Mouse (Mus musculus): ENCODE data around the gene Lnp1. TPM values are rescaled to one million over a fixed set of nuclear protein-coding genes. Genes with fewer than 3 reads are reported as not detected.
A peak's percentile ranks its signal among the peaks of the same experiment; 100 is the strongest.

The Lnp1 gene
- polyA plus RNA-seq, 1 experiment from 2014 or later = 0.53 TPM

- Histone ChIP-seq H3K9me3 (replicated peaks; ENCODE audit: control insufficient read depth, low read length) (no peaks in the 10 kb centered on the region), H3K4me1 (ENCODE audit: control insufficient read depth, insufficient read depth, low read length) (peaks cover 2% of the 10 kb centered on the region; the same call in 1 of the 2 replicates), H3K27ac (ENCODE audit: low read length) (no peak overlapping the region), H3K27me3 (ENCODE audit: control insufficient read depth, insufficient read depth, low read length) (no peaks in the 10 kb centered on the region), H3K4me3 (ENCODE audit: low read length) (no peak overlapping the region), H3K9ac (ENCODE audit: low read length) (no peak overlapping the region), H3K36me3 (ENCODE audit: control insufficient read depth, insufficient read depth) (no peaks in the 10 kb centered on the region), H3K4me2 (ENCODE audit: low read depth, low read length) (no peak overlapping the region)
- 82% methylated on average over 5 of the region's 5 CpGs for WGBS
- ATAC-seq (replicated peaks; ENCODE audit: extremely low read depth, insufficient read depth, low FRiP score) = no peak
Measured at GRCm38 (mm10) chr16:56891583-56891982, 36.3 kb downstream of the Lnp1 start.

- 0 out of 2 replicates have a peak overlapping the region, but pooled peaks have one; percentile 25 for H3K9ac ChIP-seq (ENCODE audit: low read length)
- H3K4me3 ChIP-seq (ENCODE audit: low read length) = peak overlapping the region; percentile 71
- ATAC-seq (replicated peaks; ENCODE audit: extremely low read depth, insufficient read depth, low FRiP score) = no peak
- H3K4me2 ChIP-seq (ENCODE audit: low read depth, low read length) = peak overlapping the region; percentile 92
- WGBS = 26% methylated on average over 9 of the region's 9 CpGs
- H3K36me3 ChIP-seq (ENCODE audit: control insufficient read depth, insufficient read depth) = no peaks in the 10 kb centered on the region
- no peaks in the 10 kb centered on the region for H3K27me3 ChIP-seq (ENCODE audit: control insufficient read depth, insufficient read depth, low read length)
- no peak overlapping the region for H3K27ac ChIP-seq (ENCODE audit: low read length)
- H3K4me1 ChIP-seq (ENCODE audit: control insufficient read depth, insufficient read depth, low read length) = peaks cover 2% of the 10 kb centered on the region
- H3K9me3 ChIP-seq (replicated peaks; ENCODE audit: control insufficient read depth, low read length) = no peaks in the 10 kb centered on the region
Measured at GRCm38 (mm10) chr16:56886616-56887116, 41.2 kb downstream of the Lnp1 start.

GRCm38 (mm10) chr16:56885824-56886615, 41.8 kb downstream of the Lnp1 start, which contains the start of gene Tmem45a:
Gene Tmem45a (minus strand): TSS chr16:56886166.
- peak; percentile 99 for ATAC-seq (replicated peaks; ENCODE audit: extremely low read depth, insufficient read depth, low FRiP score)
- Histone ChIP-seq H3K27ac (ENCODE audit: low read length) (peak within 1 kb of the TSS; percentile 49; the same call in 1 of the 2 replicates), H3K27me3 (ENCODE audit: control insufficient read depth, insufficient read depth, low read length) (no peaks in the 10 kb centered on the region), H3K4me1 (ENCODE audit: control insufficient read depth, insufficient read depth, low read length) (peaks cover 2% of the 10 kb centered on the region), H3K4me2 (ENCODE audit: low read depth, low read length) (peak within 1 kb of the TSS; percentile 92), H3K9ac (ENCODE audit: low read length) (peak within 1 kb of the TSS; percentile 70), H3K9me3 (replicated peaks; ENCODE audit: control insufficient read depth, low read length) (no peaks in the 10 kb centered on the region), H3K36me3 (ENCODE audit: control insufficient read depth, insufficient read depth) (no peaks in the 10 kb centered on the region), H3K4me3 (ENCODE audit: low read length) (peak within 1 kb of the TSS; percentile 71)
- 3% methylated on average over 25 of the region's 25 CpGs for WGBS

DNA sequence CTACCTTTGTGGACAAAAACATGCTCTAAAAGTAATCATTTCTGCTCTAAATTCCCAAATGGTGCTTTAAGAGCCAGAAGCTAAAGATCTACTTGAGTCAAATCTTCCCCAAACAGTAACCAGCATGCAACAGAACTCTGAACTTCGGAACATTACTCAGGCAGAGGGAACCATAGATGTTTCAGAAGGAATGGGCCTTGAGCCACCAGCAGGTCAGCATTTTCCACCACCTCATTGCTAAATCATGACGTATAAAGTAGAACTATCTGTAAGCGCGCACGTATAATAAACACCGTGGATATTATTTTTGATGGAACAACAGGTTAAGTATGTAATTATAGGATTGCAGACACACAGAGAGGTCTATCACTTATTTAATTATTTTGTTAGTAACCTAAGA, 43.0 kb downstream of the Lnp1 start:
- Histone ChIP-seq H3K9ac (ENCODE audit: low read length) (no peak overlapping the region), H3K4me2 (ENCODE audit: low read depth, low read length) (peak overlapping the region; percentile 23; the same call in 1 of the 2 replicates), H3K9me3 (replicated peaks; ENCODE audit: control insufficient read depth, low read length) (no peaks in the 10 kb centered on the region), H3K27ac (ENCODE audit: low read length) (no peak overlapping the region), H3K27me3 (ENCODE audit: control insufficient read depth, insufficient read depth, low read length) (no peaks in the 10 kb centered on the region), H3K4me1 (ENCODE audit: control insufficient read depth, insufficient read depth, low read length) (peaks cover 2% of the 10 kb centered on the region), H3K4me3 (ENCODE audit: low read length) (no peak overlapping the region; the same call in 1 of the 2 replicates), H3K36me3 (ENCODE audit: control insufficient read depth, insufficient read depth) (no peaks in the 10 kb centered on the region)
- WGBS = 77% methylated on average over 6 of the region's 6 CpGs
- ATAC-seq (replicated peaks; ENCODE audit: extremely low read depth, insufficient read depth, low FRiP score) = no peak

DNA sequence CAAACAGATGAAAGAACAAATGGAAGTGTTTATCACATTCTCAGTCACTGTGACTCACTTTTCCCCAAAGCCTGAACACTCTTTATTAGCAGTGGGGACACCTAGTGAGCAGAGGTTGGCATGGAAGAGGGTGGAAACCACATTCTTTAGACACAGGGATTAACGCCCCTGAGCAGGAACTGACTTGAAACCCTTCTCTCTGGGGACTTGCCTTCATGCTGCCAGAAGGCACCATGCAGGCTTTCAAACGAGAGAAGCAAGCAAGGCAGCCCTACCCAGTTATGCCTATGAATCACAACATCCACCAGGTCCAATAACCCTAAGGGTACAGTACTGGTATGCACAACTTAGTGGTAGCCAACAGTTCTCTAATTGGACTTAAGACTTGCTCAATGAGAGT, 54.5 kb downstream of the Lnp1 start:
- 20% methylated on average over 2 of the region's 2 CpGs for WGBS
- H3K36me3 ChIP-seq (ENCODE audit: control insufficient read depth, insufficient read depth) = no peaks in the 10 kb centered on the region
- H3K4me2 ChIP-seq (ENCODE audit: low read depth, low read length) = no peak overlapping the region
- no peak overlapping the region for H3K4me3 ChIP-seq (ENCODE audit: low read length)
- H3K27me3 ChIP-seq (ENCODE audit: control insufficient read depth, insufficient read depth, low read length) = no peaks in the 10 kb centered on the region
- no peaks in the 10 kb centered on the region for H3K4me1 ChIP-seq (ENCODE audit: control insufficient read depth, insufficient read depth, low read length)
- H3K9me3 ChIP-seq (replicated peaks; ENCODE audit: control insufficient read depth, low read length) = no peaks in the 10 kb centered on the region
- no peak for ATAC-seq (replicated peaks; ENCODE audit: extremely low read depth, insufficient read depth, low FRiP score)
- no peak overlapping the region for H3K27ac ChIP-seq (ENCODE audit: low read length)
- no peak overlapping the region for H3K9ac ChIP-seq (ENCODE audit: low read length)

DNA sequence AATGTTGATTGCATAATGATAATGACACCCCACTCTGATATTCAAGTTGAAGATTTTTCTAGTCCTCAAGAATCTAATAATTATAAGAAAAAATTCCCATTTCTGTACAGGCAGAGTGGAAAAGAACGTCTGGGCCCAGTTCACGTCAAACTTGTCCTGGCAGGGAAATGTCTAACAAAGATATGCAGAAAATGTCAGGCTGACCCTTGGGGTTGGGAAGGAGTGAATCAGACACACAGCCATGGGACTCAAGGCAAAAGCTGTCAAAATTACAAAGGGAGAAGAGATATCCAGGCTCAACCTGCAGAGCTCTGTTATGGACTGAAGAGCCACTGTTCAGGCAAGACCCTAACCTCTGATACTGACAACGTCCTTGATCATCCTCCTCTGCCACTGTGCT, 57.4 kb downstream of the Lnp1 start:
- WGBS = 53% methylated on average over 3 of the region's 3 CpGs
- Histone ChIP-seq H3K27ac (ENCODE audit: low read length) (no peak overlapping the region), H3K4me3 (ENCODE audit: low read length) (no peak overlapping the region), H3K9me3 (replicated peaks; ENCODE audit: control insufficient read depth, low read length) (no peaks in the 10 kb centered on the region), H3K4me2 (ENCODE audit: low read depth, low read length) (no peak overlapping the region), H3K4me1 (ENCODE audit: control insufficient read depth, insufficient read depth, low read length) (no peaks in the 10 kb centered on the region), H3K9ac (ENCODE audit: low read length) (no peak overlapping the region), H3K27me3 (ENCODE audit: control insufficient read depth, insufficient read depth, low read length) (no peaks in the 10 kb centered on the region), H3K36me3 (ENCODE audit: control insufficient read depth, insufficient read depth) (no peaks in the 10 kb centered on the region)
- ATAC-seq (replicated peaks; ENCODE audit: extremely low read depth, insufficient read depth, low FRiP score) = no peak

DNA sequence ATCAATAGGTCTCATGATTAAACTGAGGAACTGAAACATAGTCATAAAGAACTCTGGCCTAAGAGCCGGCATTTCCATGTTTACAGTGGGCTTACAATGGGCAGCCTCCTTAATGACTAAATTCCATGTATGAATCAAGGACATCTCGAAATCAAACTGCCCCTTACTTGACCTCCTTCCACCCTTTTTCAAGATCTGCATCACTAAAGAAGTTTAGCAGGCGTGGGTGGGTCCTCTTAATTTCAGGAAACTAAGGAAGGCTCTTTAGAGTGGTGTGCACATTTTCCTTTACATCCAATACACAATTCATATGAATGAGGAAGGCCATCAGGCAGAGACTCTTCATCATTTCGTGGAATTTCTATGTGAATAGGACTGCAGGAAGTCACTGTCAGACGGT, 59.5 kb downstream of the Lnp1 start:
- 74% methylated on average over 5 of the region's 5 CpGs for WGBS
- Histone ChIP-seq H3K9ac (ENCODE audit: low read length) (no peak overlapping the region), H3K4me3 (ENCODE audit: low read length) (no peak overlapping the region), H3K9me3 (replicated peaks; ENCODE audit: control insufficient read depth, low read length) (no peaks in the 10 kb centered on the region), H3K36me3 (ENCODE audit: control insufficient read depth, insufficient read depth) (no peaks in the 10 kb centered on the region), H3K27me3 (ENCODE audit: control insufficient read depth, insufficient read depth, low read length) (no peaks in the 10 kb centered on the region), H3K4me1 (ENCODE audit: control insufficient read depth, insufficient read depth, low read length) (no peaks in the 10 kb centered on the region), H3K4me2 (ENCODE audit: low read depth, low read length) (no peak overlapping the region), H3K27ac (ENCODE audit: low read length) (no peak overlapping the region)
- ATAC-seq (replicated peaks; ENCODE audit: extremely low read depth, insufficient read depth, low FRiP score) = no peak

DNA sequence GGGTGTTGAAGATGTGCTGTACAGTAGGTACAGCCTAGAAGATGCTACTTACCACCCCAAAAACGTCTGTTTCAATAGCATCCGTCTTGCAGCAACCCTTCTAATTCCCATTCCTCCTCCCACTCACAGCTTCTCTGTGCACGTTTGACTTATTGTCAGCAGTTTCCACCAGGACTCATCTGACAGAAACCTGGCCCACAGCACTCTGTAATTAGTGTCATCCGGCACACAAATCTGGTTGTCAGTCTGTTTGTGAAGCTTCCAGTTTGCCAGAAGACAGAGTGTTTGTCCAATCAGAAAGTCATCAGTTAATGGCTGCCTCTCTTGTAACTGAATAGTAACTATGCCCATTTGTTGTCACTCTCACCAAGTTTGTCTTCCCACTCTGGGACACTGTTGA, 60.3 kb downstream of the Lnp1 start:
- WGBS = 68% methylated on average over 4 of the region's 4 CpGs
- no peaks in the 10 kb centered on the region for H3K4me1 ChIP-seq (ENCODE audit: control insufficient read depth, insufficient read depth, low read length)
- no peak for ATAC-seq (replicated peaks; ENCODE audit: extremely low read depth, insufficient read depth, low FRiP score)

More for the DNA sequence above, 60.3 kb downstream of the Lnp1 start:
- Histone ChIP-seq H3K4me3 (ENCODE audit: low read length) (no peak overlapping the region), H3K27me3 (ENCODE audit: control insufficient read depth, insufficient read depth, low read length) (no peaks in the 10 kb centered on the region), H3K9me3 (replicated peaks; ENCODE audit: control insufficient read depth, low read length) (no peaks in the 10 kb centered on the region), H3K9ac (ENCODE audit: low read length) (no peak overlapping the region), H3K27ac (ENCODE audit: low read length) (no peak overlapping the region), H3K36me3 (ENCODE audit: control insufficient read depth, insufficient read depth) (no peaks in the 10 kb centered on the region), H3K4me2 (ENCODE audit: low read depth, low read length) (no peak overlapping the region)
